Mouse (Mus musculus): ENCODE data around the gene St6galnac3. TPM values are rescaled to one million over a fixed set of nuclear protein-coding genes. Genes with fewer than 3 reads are reported as not detected.

St6galnac3 gene
- polyA plus RNA-seq, 2 experiments = 20.7 to 36.0 TPM

DNA sequence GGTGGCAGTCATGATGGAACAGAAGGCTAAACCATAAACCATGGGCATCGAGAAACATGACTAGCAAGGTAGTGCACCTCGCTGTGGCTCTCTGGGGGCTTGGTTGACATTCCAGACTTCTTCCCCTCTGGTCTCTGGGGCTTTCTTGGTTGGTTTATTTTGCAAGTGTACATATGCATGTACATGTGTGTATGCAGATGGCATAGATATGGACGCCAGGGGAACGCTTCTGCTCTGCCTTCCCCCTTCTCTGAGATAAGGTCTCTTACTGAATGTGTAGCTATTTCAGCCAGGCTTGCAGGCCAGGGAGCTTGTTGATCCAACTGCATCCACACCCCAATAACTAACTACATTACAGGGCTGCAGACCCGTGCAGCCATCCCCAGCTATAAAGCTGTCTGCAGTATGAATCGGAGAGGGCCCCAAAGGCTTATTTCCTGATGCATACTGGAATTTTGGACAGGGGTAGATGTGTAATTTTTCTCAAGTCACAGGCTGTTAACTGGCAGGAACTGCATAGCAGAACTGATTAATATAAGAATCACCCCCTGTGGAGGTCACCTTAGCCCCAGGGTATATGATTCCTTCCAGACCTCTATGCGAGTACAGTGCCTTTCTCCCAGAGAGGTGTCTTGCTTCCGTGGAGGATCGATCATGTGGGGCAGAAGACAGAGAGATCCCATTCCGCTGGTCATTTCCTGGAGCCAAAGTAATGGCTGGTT, 53.9 kb downstream of the St6galnac3 start:
- Histone ChIP-seq H3K9me3 (ENCODE audit: control insufficient read depth, low read length) (no peaks in the 10 kb centered on the region), H3K27ac (replicated peaks; ENCODE audit: low read depth, low read length) (no peak overlapping the region), H3K4me3 (replicated peaks; ENCODE audit: low read length) (no peak overlapping the region), H3K9ac (ENCODE audit: low read depth, low read length, severe bottlenecking) (no peak overlapping the region), H3K4me1 (ENCODE audit: control insufficient read depth, insufficient read depth, low read length) (peaks cover 12% of the 10 kb centered on the region), H3K4me2 (replicated peaks; ENCODE audit: low read depth, low read length, severe bottlenecking) (no peak overlapping the region), H3K27me3 (ENCODE audit: control insufficient read depth, insufficient read depth, low read length) (no peaks in the 10 kb centered on the region), H3K36me3 (ENCODE audit: control insufficient read depth, insufficient read depth, low read length) (no peaks in the 10 kb centered on the region)
- no peak for DNase-seq (ENCODE audit: low spot score)
- 63% methylated on average over 10 of the region's 10 CpGs for WGBS
- ATAC-seq (ENCODE audit: low FRiP score, low read depth) = no peak
- TF ChIP-seq POLR2A (IDR thresholded peaks at IDR 0.05; ENCODE audit: borderline replicate concordance, extremely low read depth, insufficient read depth, insufficient read length) = no peak

DNA sequence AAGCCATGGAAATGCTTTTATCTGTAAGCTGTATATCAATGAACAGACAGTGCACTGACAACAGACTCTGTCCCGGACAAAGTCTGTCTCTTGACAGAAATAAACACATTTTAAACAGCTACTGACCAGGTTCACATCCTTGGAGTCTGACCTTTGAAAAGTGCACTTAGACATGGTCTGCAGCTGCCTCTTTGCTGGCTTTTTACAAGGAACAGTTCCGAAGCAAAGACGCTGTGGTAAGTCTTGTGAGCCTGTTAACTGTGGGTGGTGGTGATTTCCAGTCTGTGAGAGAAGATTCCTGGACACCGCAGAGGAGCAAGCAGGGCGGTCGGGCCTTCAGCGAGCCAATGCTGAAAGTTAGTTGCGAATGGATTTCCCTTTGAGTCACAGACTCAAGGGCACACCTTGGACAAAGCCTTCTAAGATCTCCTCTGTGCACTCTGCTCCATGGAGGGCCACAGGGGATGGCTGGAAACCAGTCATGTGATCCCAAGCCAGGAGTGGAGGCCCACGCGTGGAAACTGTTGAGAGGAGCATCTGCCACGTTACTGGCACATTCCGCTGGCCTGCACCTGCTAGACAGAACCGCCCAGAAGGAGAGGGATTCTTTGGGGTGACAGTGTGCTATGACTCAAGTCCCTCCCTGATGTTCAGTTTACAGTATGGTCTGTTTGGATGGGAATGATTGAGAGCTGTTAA, 55.1 kb downstream of the St6galnac3 start:
- H3K4me1 ChIP-seq (ENCODE audit: control insufficient read depth, insufficient read depth, low read length) = peaks cover 7% of the 10 kb centered on the region
- ATAC-seq (ENCODE audit: low FRiP score, low read depth) = no peak
- no peak overlapping the region for H3K27ac ChIP-seq (replicated peaks; ENCODE audit: low read depth, low read length)
- H3K9me3 ChIP-seq (ENCODE audit: control insufficient read depth, low read length) = no peaks in the 10 kb centered on the region
- H3K9ac ChIP-seq (ENCODE audit: low read depth, low read length, severe bottlenecking) = no peak overlapping the region
- no peak for TF ChIP-seq POLR2A (IDR thresholded peaks at IDR 0.05; ENCODE audit: borderline replicate concordance, extremely low read depth, insufficient read depth, insufficient read length)
- no peaks in the 10 kb centered on the region for H3K27me3 ChIP-seq (ENCODE audit: control insufficient read depth, insufficient read depth, low read length)
- 77% methylated on average over 13 of the region's 13 CpGs for WGBS
- no peak overlapping the region for H3K4me2 ChIP-seq (replicated peaks; ENCODE audit: low read depth, low read length, severe bottlenecking)
- no peaks in the 10 kb centered on the region for H3K36me3 ChIP-seq (ENCODE audit: control insufficient read depth, insufficient read depth, low read length)
- no peak overlapping the region for H3K4me3 ChIP-seq (replicated peaks; ENCODE audit: low read length)
- no peak for DNase-seq (ENCODE audit: low spot score)

DNA sequence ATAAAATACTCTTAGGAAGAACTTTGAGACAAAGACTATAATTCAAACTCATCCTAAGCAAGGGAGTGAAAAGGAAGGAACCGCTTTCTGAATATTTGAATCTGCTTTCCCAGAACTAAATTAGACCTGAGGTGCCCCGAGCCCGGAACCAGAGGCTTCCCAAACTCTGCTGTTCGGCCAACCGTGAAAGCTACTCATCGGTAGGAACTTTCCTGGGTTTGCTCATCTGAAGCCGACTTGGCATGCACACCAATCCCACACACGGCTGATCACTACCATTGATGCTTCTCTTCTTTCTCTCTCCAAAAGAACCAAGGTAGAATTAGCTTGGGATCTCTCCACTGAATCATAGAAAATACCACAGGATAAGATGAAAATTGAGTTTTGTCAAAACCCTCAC, 55.6 kb downstream of the St6galnac3 start:
- Histone ChIP-seq H3K27ac (replicated peaks; ENCODE audit: low read depth, low read length) (no peak overlapping the region), H3K4me1 (ENCODE audit: control insufficient read depth, insufficient read depth, low read length) (peaks cover 7% of the 10 kb centered on the region; the same call in 1 of the 2 replicates), H3K9me3 (ENCODE audit: control insufficient read depth, low read length) (no peaks in the 10 kb centered on the region), H3K9ac (ENCODE audit: low read depth, low read length, severe bottlenecking) (no peak overlapping the region), H3K36me3 (ENCODE audit: control insufficient read depth, insufficient read depth, low read length) (no peaks in the 10 kb centered on the region), H3K27me3 (ENCODE audit: control insufficient read depth, insufficient read depth, low read length) (no peaks in the 10 kb centered on the region), H3K4me2 (replicated peaks; ENCODE audit: low read depth, low read length, severe bottlenecking) (no peak overlapping the region), H3K4me3 (replicated peaks; ENCODE audit: low read length) (no peak overlapping the region)
- DNase-seq (ENCODE audit: low spot score) = no peak
- no peak for ATAC-seq (ENCODE audit: low FRiP score, low read depth)
- TF ChIP-seq POLR2A (IDR thresholded peaks at IDR 0.05; ENCODE audit: borderline replicate concordance, extremely low read depth, insufficient read depth, insufficient read length) = no peak
- 84% methylated on average over 8 of the region's 8 CpGs for WGBS

DNA sequence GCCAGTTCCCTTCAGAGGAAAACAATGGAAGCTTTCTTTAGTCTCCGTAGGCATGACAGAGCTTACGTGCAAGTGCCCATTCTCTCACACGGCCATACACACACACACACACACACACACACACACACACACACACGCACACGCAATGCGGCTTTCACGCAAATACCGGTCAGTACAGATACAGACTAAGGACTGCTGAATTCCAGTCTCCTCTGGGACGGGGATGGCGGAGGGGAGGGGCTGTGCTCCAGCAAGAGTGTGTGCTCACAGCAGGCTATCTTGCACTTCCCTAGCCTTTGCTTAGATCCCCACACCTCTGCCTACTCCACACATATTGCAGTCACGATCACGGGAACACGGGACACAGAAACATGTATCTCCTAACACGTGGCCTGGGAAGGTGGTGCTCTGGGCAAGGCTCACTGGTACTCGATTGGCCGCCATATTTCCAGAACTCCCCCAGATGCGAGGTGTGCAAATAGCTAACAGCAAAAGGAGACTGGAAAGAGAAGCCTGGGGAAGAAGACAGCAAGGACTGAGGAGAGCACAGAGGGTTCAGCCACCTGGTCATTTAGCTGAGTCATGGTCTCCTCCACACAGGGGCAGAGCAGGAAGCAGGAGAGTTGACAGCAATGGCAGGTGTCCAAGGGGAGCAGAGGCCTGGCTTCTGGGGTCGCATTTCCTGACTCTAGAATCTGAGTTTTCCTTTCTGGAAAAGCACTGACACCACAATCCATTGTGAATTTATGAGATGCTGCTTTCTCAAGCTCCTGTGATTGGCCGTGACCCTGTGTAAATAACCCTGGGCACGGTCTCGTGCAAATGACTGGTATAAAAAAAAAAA, 56.3 kb downstream of the St6galnac3 start:
- no peak overlapping the region for H3K4me3 ChIP-seq (replicated peaks; ENCODE audit: low read length)
- DNase-seq (ENCODE audit: low spot score) (peak; percentile 45), ATAC-seq (ENCODE audit: low FRiP score, low read depth) (no peak)
- no peak overlapping the region for H3K27ac ChIP-seq (replicated peaks; ENCODE audit: low read depth, low read length)
- no peaks in the 10 kb centered on the region for H3K27me3 ChIP-seq (ENCODE audit: control insufficient read depth, insufficient read depth, low read length)
- WGBS = 77% methylated on average over 21 of the region's 21 CpGs
- no peaks in the 10 kb centered on the region for H3K36me3 ChIP-seq (ENCODE audit: control insufficient read depth, insufficient read depth, low read length)
- H3K9ac ChIP-seq (ENCODE audit: low read depth, low read length, severe bottlenecking) = no peak overlapping the region
- H3K9me3 ChIP-seq (ENCODE audit: control insufficient read depth, low read length) = no peaks in the 10 kb centered on the region
- TF ChIP-seq POLR2A (IDR thresholded peaks at IDR 0.05; ENCODE audit: borderline replicate concordance, extremely low read depth, insufficient read depth, insufficient read length) = no peak
- no peak overlapping the region for H3K4me2 ChIP-seq (replicated peaks; ENCODE audit: low read depth, low read length, severe bottlenecking)
- peaks cover 12% of the 10 kb centered on the region for H3K4me1 ChIP-seq (ENCODE audit: control insufficient read depth, insufficient read depth, low read length)

- no peaks in the 10 kb centered on the region for H3K9me3 ChIP-seq (ENCODE audit: control insufficient read depth, low read length)
- no peak overlapping the region for H3K4me2 ChIP-seq (replicated peaks; ENCODE audit: low read depth, low read length, severe bottlenecking)
- no peak overlapping the region for H3K9ac ChIP-seq (ENCODE audit: low read depth, low read length, severe bottlenecking)
- H3K4me1 ChIP-seq (ENCODE audit: control insufficient read depth, insufficient read depth, low read length) = peaks cover 12% of the 10 kb centered on the region
- H3K4me3 ChIP-seq (replicated peaks; ENCODE audit: low read length) = no peak overlapping the region
- TF ChIP-seq POLR2A (IDR thresholded peaks at IDR 0.05; ENCODE audit: borderline replicate concordance, extremely low read depth, insufficient read depth, insufficient read length) = no peak
- no peak overlapping the region for H3K27ac ChIP-seq (replicated peaks; ENCODE audit: low read depth, low read length)
- 89% methylated on average over 5 of the region's 5 CpGs for WGBS
- ATAC-seq (ENCODE audit: low FRiP score, low read depth) (no peak), DNase-seq (ENCODE audit: low spot score) (no peak)
- no peaks in the 10 kb centered on the region for H3K36me3 ChIP-seq (ENCODE audit: control insufficient read depth, insufficient read depth, low read length)
- no peaks in the 10 kb centered on the region for H3K27me3 ChIP-seq (ENCODE audit: control insufficient read depth, insufficient read depth, low read length)
Measured at GRCm38 (mm10) chr3:153664696-153665095, 60.3 kb downstream of the St6galnac3 start.

All from limb, embryonic 14.5 days (tissue).